Mouse (Mus musculus) heart, postnatal 0 days (tissue): ENCODE results near the gene Gm44502.

Source experiments
- CTCF ChIP-seq: IDR thresholded peaks from 2 replicates; pipeline ENCODE4 v1.5.1; 2016; ENCODE audit warnings: antibody characterized with exemption, control low read depth, low read depth
- EP300 ChIP-seq: IDR thresholded peaks from 2 replicates; pipeline ENCODE4 v1.6.1; 2016; ENCODE audit warnings: antibody characterized with exemption, low read depth

GRCm38 (mm10) chr15:89477806-89478205, 48.3 kb upstream of the Gm44502 start:
- no peak for TF ChIP-seq CTCF
- no peak for TF ChIP-seq EP300
